Comparison of ENCODE assay signal across 16 mouse cellular contexts in genomic region chr17:15872093-15872492, GRCm38 (mm10).
"Had no signal": no experiment of that assay in that cellular context is flagged by ENCODE, and none has a peak within 500 bp of the region (broad histone marks: within the 10 kb centered on the region; RNA-seq: fewer than 3 reads in every experiment).

No protein-coding gene starts in this region.

- H3K27ac ChIP-seq: kidney, postnatal 0 days; layer of hippocampus, adult 2 months; liver, embryonic 13.5 days; lung, embryonic 15.5 days had no signal

- H3K9ac ChIP-seq: liver, embryonic 13.5 days; lung, embryonic 15.5 days had no signal

- H3K4me3 ChIP-seq: layer of hippocampus, adult 2 months; liver, embryonic 13.5 days; lung, embryonic 15.5 days had no signal

- H3K9me3 ChIP-seq: liver, embryonic 13.5 days; lung, embryonic 15.5 days had no signal

- H3K36me3 ChIP-seq: liver, embryonic 13.5 days; lung, embryonic 15.5 days had no signal

- H3K27me3 ChIP-seq: liver, embryonic 13.5 days; lung, embryonic 15.5 days had no signal

- H3K4me1 ChIP-seq: liver, embryonic 13.5 days; lung, embryonic 15.5 days had no signal

- H3K4me2 ChIP-seq: liver, embryonic 13.5 days; lung, embryonic 15.5 days; midbrain, embryonic 11.5 days had no signal

- DNase-seq: kidney, adult 2 months; kidney, postnatal 25 days; layer of hippocampus, adult 9-11 months; liver, embryonic 13.5 days; lung, postnatal 4 days; midbrain, embryonic 14.5 days; right cerebral cortex, adult 18-20 months; right cerebral cortex, postnatal 14 days; right cerebral cortex, postnatal 4 days; spleen, adult 18-20 months; thymus, adult 18-20 months; thymus, postnatal 36 days had no signal
